Mouse (Mus musculus): Measurements from ENCODE around the gene Stx6. TPM values are rescaled to one million over a fixed set of nuclear protein-coding genes. Genes with fewer than 3 reads are reported as not detected.

Gene Stx6
- polyA plus RNA-seq (2012; ENCODE audit: low replicate concordance) = 109 and 135 TPM in 2 replicates

GRCm38 (mm10) chr1:155158141-155158969 lies at the start of gene Stx6:
Gene Stx6, plus strand, starts transcription at chr1:155158715.

DNA sequence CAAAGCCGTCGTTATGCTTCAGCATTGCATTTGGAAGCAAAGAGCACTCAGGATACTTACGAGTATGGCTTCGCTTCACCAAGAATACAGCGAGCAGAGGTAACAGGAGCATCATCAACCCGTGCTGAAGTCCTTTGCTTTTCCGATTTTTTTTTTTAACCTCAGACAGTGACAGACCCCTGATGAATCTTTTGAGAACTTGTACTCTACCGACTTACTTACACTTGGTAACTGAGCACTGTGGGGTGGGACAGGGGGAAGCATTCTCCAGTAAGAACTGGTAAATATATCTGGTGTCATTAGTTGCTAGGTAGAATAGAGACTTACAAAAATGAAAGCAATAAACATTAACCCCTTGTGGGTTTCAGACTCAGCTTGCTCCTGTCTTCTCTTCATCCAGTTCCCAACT lies 11.9 kb upstream of the Stx6 start, which contains the start of gene Mr1:
Gene Mr1 (minus strand): TSS at position 243 of the 409 bp plus-strand sequence.

DNA sequence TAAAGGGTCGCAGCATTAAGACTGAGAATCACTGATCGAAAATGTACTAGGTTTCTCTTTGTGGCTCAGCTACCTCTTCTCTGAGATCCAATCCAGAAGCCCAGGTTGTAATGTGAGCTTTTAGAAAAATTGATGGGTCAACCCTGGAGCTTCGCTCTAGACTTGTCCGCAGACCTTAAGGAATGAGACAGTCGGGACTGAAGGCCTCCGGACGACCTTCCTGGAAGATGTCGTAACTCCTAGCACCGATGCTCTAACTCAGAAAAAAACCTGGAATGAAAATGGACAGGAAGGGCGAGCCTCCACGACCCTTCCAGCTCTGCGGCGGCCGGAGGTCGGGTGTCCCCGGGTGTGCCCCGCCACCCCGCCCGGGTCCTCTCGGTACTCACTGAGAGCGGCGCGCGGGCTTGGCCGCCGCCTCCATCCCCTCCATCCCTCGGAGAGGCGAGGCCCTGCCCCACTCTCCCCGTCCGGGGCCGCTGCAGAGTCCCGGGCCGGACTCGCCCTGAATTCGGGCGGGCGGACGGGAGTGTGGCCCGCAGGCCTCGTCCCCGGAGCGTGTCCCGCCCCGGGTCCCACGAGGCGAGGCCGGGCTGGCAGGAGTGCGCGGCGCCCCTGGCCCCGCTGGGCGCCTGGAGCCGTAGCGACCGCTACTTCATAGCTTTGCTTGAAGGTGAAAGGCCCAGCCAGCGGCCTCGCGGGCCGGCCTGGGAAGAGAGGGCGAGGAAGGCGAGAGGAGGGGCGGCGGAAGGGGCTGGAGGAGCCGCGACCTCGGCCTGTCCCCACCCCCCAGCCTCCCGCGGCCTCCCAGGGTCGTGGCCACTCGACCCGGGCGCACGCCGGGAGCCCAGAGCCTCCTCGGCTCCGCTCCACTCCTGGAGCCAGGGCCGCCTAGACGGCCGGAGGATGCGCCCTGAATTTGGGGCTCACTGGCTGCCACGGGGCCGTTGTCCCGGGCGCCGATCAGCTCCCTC lies 85.6 kb downstream of the Stx6 start, which contains the start of gene BC034090:
Gene BC034090 (minus strand): TSS at position 648 of the 974 bp plus-strand sequence.

Other genes starting within 250 kb of the Stx6 start
- gene Ier5, start 59.1 kb upstream of the Stx6 start, polyA plus RNA-seq (2012; ENCODE audit: low replicate concordance) = 88.4 and 278 TPM in 2 replicates
- 0.61 and 1.7 TPM in 2 replicates for gene Mr1, start 11.9 kb upstream of the Stx6 start, polyA plus RNA-seq (2012; ENCODE audit: low replicate concordance)
- gene BC034090, start 85.7 kb downstream of the Stx6 start, polyA plus RNA-seq (2012; ENCODE audit: low replicate concordance) = 0.13 and 0.17 TPM in 2 replicates